Mouse (Mus musculus) layer of hippocampus, adult 2 months (tissue): ENCODE measurements at regions not wholly inside any gene's neighbourhood (a gene's known extent, or its start where the extent isn't known, plus 50 kb on each side); places are given as distances from the start of the nearest gene placed in this dataset.
"Not testable (repeated sequence)": the region's sequence is repeated elsewhere in the genome, so short reads cannot be mapped to it uniquely, and the experiment has no call there.

Experiments
- DNase-seq, 2 experiments: peaks; one replicate each; pipeline ENCODE4 v3.0.0; 2022; ENCODE audit warnings: low spot score in 2 of 2
- H3K27ac ChIP-seq: fragments of 200-600 bp; 2 replicates; pipeline ENCODE4 v1.8.1; 2022
- H3K4me3 ChIP-seq: fragments of 200-600 bp; 2 replicates; pipeline ENCODE4 v1.8.1; 2022; ENCODE audit warnings: mild to moderate bottlenecking
- CTCF ChIP-seq: fragments of 200-600 bp; conservative IDR thresholded peaks from 2 replicates; pipeline ENCODE4 v1.8.1; 2022; ENCODE audit warnings: antibody characterized with exemption, mild to moderate bottlenecking, moderate library complexity

- TF ChIP-seq CTCF: no peak
- DNase-seq: no peak
Observed at GRCm38 (mm10) chr1:140693482-140693881, 447.5 kb downstream of the Kcnt2 start.

DNA sequence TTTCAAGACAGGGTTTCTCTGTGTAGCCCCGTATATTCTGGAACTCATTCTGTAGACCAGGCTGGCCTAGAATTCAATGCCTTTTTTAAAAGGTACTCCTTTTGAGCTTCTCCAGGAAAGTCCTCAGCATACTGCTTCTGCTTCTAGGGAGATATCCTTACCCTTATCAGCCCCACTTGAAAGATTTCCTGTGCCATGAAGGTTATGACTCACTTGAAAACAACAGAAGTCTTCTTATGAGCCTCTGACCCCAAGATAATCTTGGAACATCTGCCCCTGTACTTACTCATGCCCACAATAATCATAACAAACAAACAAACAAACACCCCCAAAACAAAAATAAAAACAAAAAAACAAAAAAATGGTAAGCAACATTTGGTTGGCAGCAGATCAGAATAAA is 484.2 kb downstream of the Kcnt2 start:
- H3K4me3 ChIP-seq: no peak overlapping the region
- no peak for TF ChIP-seq CTCF
- DNase-seq: no peak
- H3K27ac ChIP-seq: no peak overlapping the region

More at GRCm38 (mm10) chr1:140693482-140693881, 447.5 kb downstream of the Kcnt2 start:
- Histone ChIP-seq H3K27ac (no peak overlapping the region), H3K4me3 (no peak overlapping the region)

DNA sequence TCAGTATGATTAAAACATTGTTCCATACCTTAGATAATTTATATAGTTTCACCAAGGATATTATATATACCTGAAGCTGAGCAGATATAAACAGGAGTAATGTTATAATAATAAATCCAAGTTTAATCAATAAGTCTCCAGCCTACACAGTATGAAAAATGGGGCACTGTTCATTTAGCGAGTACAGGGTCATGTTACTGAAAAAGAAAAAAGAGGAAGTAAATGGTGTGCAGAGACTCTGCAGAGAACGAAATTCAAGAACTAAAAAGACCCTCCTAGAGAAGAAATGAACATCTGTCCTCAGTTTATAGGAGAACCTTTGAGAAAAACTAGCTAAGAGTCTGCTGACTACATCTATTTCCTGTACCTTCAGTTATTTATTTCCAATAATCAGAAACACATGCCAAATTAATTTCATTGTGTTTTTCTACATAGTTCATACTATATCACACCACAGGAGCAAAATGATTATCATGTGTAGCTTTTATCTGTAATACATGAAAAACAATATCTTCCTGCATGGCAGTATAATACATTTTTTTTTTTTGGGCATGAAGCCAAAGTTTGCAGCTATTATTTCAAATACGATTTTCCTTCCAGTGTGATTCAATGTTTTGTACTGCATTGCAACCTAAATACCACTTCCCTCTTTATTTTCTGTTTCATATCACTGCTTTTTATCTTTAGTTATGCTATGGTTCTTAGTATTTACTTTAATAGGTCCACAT is 493.2 kb downstream of the Kcnt2 start:
- Histone ChIP-seq H3K27ac (no peak overlapping the region), H3K4me3 (no peak overlapping the region)
- no peak for DNase-seq
- TF ChIP-seq CTCF: no peak

DNA sequence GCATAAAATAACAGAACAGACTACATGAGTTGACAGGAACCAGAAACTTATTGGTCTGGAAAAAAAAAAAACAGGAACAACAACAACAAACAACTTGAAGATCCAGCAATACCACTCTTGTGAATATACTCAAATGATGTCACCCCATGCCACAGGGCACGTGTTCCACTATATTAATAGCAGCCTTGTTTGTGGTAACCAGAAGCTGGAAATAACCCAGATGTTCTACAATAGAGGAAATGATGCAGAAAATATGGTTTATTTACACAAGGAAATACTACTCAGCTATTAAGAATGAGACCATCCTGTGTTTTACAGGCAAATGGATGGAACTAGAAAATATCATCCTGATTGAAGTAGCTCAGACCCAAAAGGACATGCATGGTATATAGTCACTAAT is 494.1 kb downstream of the Kcnt2 start:
- no peak overlapping the region for H3K4me3 ChIP-seq
- no peak for DNase-seq
- TF ChIP-seq CTCF: no peak

DNA sequence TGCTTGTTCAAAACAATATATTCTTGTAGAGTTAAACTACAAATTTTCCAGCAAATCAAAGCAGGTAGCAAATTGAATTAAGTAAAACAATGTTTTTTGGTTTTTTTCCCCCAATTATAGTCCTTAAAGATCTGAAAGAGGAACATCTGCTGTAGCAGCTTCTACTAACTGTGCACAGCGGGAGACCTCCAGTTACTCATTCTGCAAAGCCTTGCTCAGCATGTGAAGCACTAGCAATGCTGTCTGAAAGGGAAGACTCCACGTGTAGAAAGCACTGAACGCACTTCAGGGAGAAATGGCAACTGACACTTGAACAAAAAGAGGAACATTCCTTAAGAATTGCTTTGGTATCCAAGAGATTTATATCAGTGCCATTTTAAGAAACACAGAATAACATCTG is 502.1 kb downstream of the Kcnt2 start:
- no peak for DNase-seq
- Histone ChIP-seq H3K27ac (no peak overlapping the region), H3K4me3 (no peak overlapping the region)
- TF ChIP-seq CTCF: no peak

More for the DNA sequence above, 494.1 kb downstream of the Kcnt2 start:
- H3K27ac ChIP-seq: no peak overlapping the region

GRCm38 (mm10) chr1:140765906-140766305 is 519.9 kb downstream of the Kcnt2 start:
- TF ChIP-seq CTCF: no peak
- DNase-seq: no peak
- Histone ChIP-seq H3K27ac (no peak overlapping the region), H3K4me3 (no peak overlapping the region)

- not testable (repeated sequence) for DNase-seq, H3K4me3 ChIP-seq, H3K27ac ChIP-seq
Observed at GRCm38 (mm10) chr1:140773769-140774168, 527.8 kb downstream of the Kcnt2 start.

- no peak for TF ChIP-seq CTCF
- DNase-seq: no peak
- H3K27ac ChIP-seq: no peak overlapping the region
- H3K4me3 ChIP-seq: no peak overlapping the region
Observed at GRCm38 (mm10) chr1:140810170-140810569, 564.2 kb downstream of the Kcnt2 start.

DNA sequence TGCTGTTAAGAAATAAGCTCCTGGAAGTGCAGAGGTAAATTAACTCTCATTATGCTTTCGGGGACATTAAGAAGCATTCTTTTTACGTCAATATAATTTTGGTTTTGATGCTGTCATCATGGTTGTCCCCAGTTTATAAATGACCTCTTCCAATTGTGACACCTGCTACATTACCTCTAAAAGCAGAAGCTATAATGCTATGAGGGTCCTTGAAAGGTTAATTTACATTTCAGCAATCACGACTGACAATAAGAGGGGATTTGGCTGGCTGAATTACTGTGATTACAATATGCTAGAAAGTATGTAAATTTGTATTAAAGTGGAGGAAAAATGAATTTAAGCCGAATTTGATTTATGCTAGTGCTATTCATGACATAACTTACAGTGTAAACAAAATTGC is 592.8 kb downstream of the Kcnt2 start:
- TF ChIP-seq CTCF: no peak
- no peak overlapping the region for H3K27ac ChIP-seq
- no peak for DNase-seq
- no peak overlapping the region for H3K4me3 ChIP-seq

- no peak overlapping the region for H3K27ac ChIP-seq
- H3K4me3 ChIP-seq: no peak overlapping the region
- TF ChIP-seq CTCF: no peak
- no peak for DNase-seq
Observed at GRCm38 (mm10) chr1:140840579-140840978, 594.6 kb downstream of the Kcnt2 start.

- not testable (repeated sequence) for H3K4me3 ChIP-seq, H3K27ac ChIP-seq, DNase-seq
Observed at GRCm38 (mm10) chr1:140848053-140848452, 602.1 kb downstream of the Kcnt2 start.

DNA sequence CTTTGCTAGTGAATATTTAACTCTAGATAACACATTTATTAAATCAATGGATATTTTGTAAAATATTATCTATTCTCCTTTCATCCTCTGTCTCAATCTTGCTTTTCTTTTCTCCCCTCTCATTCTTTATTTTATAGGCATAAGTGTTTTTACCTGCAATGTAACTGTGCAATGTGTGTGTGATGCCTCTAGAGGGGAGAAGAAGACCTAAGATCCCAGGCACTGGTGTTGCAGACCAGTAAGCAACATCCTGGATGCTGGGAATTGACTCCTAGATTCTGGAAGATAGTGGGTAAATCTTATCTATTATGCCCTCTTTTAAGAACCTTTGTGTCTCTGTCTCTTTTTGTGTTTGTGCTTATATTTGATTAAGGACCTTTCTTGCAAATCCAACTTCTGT is 605.6 kb downstream of the Kcnt2 start:
- no peak overlapping the region for H3K4me3 ChIP-seq
- peak; percentile 60 for TF ChIP-seq CTCF
- DNase-seq: no peak
- H3K27ac ChIP-seq: no peak overlapping the region
